Mouse (Mus musculus): Measurements from ENCODE around the gene Gm42791. TPM values are rescaled to one million over a fixed set of nuclear protein-coding genes. Genes with fewer than 3 reads are reported as not detected.

Gm42791 gene
- polyA plus RNA-seq, 1 experiment = not detected

GRCm38 (mm10) chr5:149013817-149014508 is 19.0 kb upstream of the Gm42791 start:
- DNase-seq = no peak
- Histone ChIP-seq H3K4me3 (replicated peaks; ENCODE audit: extremely low read depth, low read depth, low read length) (no peak overlapping the region), H3K4me1 (ENCODE audit: control insufficient read depth, insufficient read depth, low read length) (peaks cover 5% of the 10 kb centered on the region)
- 77% methylated on average over 7 of the region's 7 CpGs for WGBS
- no peak for TF ChIP-seq POLR2A (IDR thresholded peaks at IDR 0.05; ENCODE audit: borderline replicate concordance, extremely low read depth, low read depth, low read length)
- TF ChIP-seq CTCF (IDR thresholded peaks at IDR 0.05; ENCODE audit: insufficient read depth, low read length) = no peak

GRCm38 (mm10) chr5:149009111-149009510 is 14.2 kb upstream of the Gm42791 start:
- Histone ChIP-seq H3K4me3 (replicated peaks; ENCODE audit: extremely low read depth, low read depth, low read length) (no peak overlapping the region), H3K4me1 (ENCODE audit: control insufficient read depth, insufficient read depth, low read length) (peaks cover 6% of the 10 kb centered on the region; the same call in 1 of the 2 replicates)
- DNase-seq = no peak
- 43% methylated on average over 3 of the region's 3 CpGs for WGBS
- no peak for TF ChIP-seq CTCF (IDR thresholded peaks at IDR 0.05; ENCODE audit: insufficient read depth, low read length)
- TF ChIP-seq POLR2A (IDR thresholded peaks at IDR 0.05; ENCODE audit: borderline replicate concordance, extremely low read depth, low read depth, low read length) = no peak

- peaks cover 6% of the 10 kb centered on the region; the same call in 1 of the 2 replicates for H3K4me1 ChIP-seq (ENCODE audit: control insufficient read depth, insufficient read depth, low read length)
- DNase-seq = no peak
- TF ChIP-seq POLR2A (IDR thresholded peaks at IDR 0.05; ENCODE audit: borderline replicate concordance, extremely low read depth, low read depth, low read length) = no peak
- no peak for TF ChIP-seq CTCF (IDR thresholded peaks at IDR 0.05; ENCODE audit: insufficient read depth, low read length)
- no peak overlapping the region for H3K4me3 ChIP-seq (replicated peaks; ENCODE audit: extremely low read depth, low read depth, low read length)
- WGBS = 30% methylated on average over 5 of the region's 5 CpGs
Measured at GRCm38 (mm10) chr5:149007295-149007646, 12.3 kb upstream of the Gm42791 start.

- DNase-seq = peak; percentile 100
- Histone ChIP-seq H3K4me1 (ENCODE audit: control insufficient read depth, insufficient read depth, low read length) (peaks cover 6% of the 10 kb centered on the region; the same call in 1 of the 2 replicates), H3K4me3 (replicated peaks; ENCODE audit: extremely low read depth, low read depth, low read length) (peak overlapping the region; percentile 45)
- TF ChIP-seq CTCF (IDR thresholded peaks at IDR 0.05; ENCODE audit: insufficient read depth, low read length) (peak; percentile 71), POLR2A (IDR thresholded peaks at IDR 0.05; ENCODE audit: borderline replicate concordance, extremely low read depth, low read depth, low read length) (peak; percentile 45; the same call in 1 of the 2 replicates)
- WGBS = 3% methylated on average over 26 of the region's 26 CpGs
Measured at GRCm38 (mm10) chr5:149006362-149007294, 11.7 kb upstream of the Gm42791 start.

- Histone ChIP-seq H3K4me1 (ENCODE audit: control insufficient read depth, insufficient read depth, low read length) (peaks cover 6% of the 10 kb centered on the region; the same call in 1 of the 2 replicates), H3K4me3 (replicated peaks; ENCODE audit: extremely low read depth, low read depth, low read length) (no peak overlapping the region)
- WGBS = 49% methylated on average over 9 of the region's 9 CpGs
- no peak for TF ChIP-seq CTCF (IDR thresholded peaks at IDR 0.05; ENCODE audit: insufficient read depth, low read length)
- TF ChIP-seq POLR2A (IDR thresholded peaks at IDR 0.05; ENCODE audit: borderline replicate concordance, extremely low read depth, low read depth, low read length) = no peak
- DNase-seq = no peak
Measured at GRCm38 (mm10) chr5:149005701-149006361, 10.9 kb upstream of the Gm42791 start.

GRCm38 (mm10) chr5:149005083-149005482 is 10.1 kb upstream of the Gm42791 start:
- Histone ChIP-seq H3K4me1 (ENCODE audit: control insufficient read depth, insufficient read depth, low read length) (peaks cover 6% of the 10 kb centered on the region; the same call in 1 of the 2 replicates), H3K4me3 (replicated peaks; ENCODE audit: extremely low read depth, low read depth, low read length) (no peak overlapping the region)
- 53% methylated on average over 7 of the region's 9 CpGs for WGBS
- TF ChIP-seq POLR2A (IDR thresholded peaks at IDR 0.05; ENCODE audit: borderline replicate concordance, extremely low read depth, low read depth, low read length) = no peak
- no peak for TF ChIP-seq CTCF (IDR thresholded peaks at IDR 0.05; ENCODE audit: insufficient read depth, low read length)
- DNase-seq = no peak

GRCm38 (mm10) chr5:149003137-149003536 is 8.2 kb upstream of the Gm42791 start:
- 53% methylated on average over 2 of the region's 2 CpGs for WGBS
- H3K4me3 ChIP-seq (replicated peaks; ENCODE audit: extremely low read depth, low read depth, low read length) = no peak overlapping the region
- TF ChIP-seq POLR2A (IDR thresholded peaks at IDR 0.05; ENCODE audit: borderline replicate concordance, extremely low read depth, low read depth, low read length) = no peak
- TF ChIP-seq CTCF (IDR thresholded peaks at IDR 0.05; ENCODE audit: insufficient read depth, low read length) = no peak
- no peak for DNase-seq
- H3K4me1 ChIP-seq (ENCODE audit: control insufficient read depth, insufficient read depth, low read length) = peaks cover 6% of the 10 kb centered on the region; the same call in 1 of the 2 replicates

- H3K4me3 ChIP-seq (replicated peaks; ENCODE audit: extremely low read depth, low read depth, low read length) = no peak overlapping the region
- peaks cover 6% of the 10 kb centered on the region; the same call in 1 of the 2 replicates for H3K4me1 ChIP-seq (ENCODE audit: control insufficient read depth, insufficient read depth, low read length)
- no peak for DNase-seq
- TF ChIP-seq POLR2A (IDR thresholded peaks at IDR 0.05; ENCODE audit: borderline replicate concordance, extremely low read depth, low read depth, low read length) (no peak), CTCF (IDR thresholded peaks at IDR 0.05; ENCODE audit: insufficient read depth, low read length) (no peak)
- 61% methylated on average over 6 of the region's 6 CpGs for WGBS
Measured at GRCm38 (mm10) chr5:149002803-149003115, 7.8 kb upstream of the Gm42791 start.

All from lung, adult 2 months (tissue).